Mouse (Mus musculus) cortical plate, adult 2 months (tissue): ENCODE data around the gene Cdc37l1.

Source experiments
- CTCF ChIP-seq: fragments of 200-500 bp; IDR thresholded peaks from 2 replicates; pipeline ENCODE4 v1.5.1; 2011; ENCODE audit warnings: mild to moderate bottlenecking, control low read depth, low read length; ENCODE audit not compliant: insufficient read depth; ENCODE audit errors: extremely low read depth
- POLR2A ChIP-seq: fragments of 200-500 bp; IDR thresholded peaks from 2 replicates; pipeline ENCODE4 v1.6.1; 2011; ENCODE audit warnings: mild to moderate bottlenecking, low read length, control low read depth; ENCODE audit not compliant: insufficient read depth; ENCODE audit errors: extremely low read depth

DNA sequence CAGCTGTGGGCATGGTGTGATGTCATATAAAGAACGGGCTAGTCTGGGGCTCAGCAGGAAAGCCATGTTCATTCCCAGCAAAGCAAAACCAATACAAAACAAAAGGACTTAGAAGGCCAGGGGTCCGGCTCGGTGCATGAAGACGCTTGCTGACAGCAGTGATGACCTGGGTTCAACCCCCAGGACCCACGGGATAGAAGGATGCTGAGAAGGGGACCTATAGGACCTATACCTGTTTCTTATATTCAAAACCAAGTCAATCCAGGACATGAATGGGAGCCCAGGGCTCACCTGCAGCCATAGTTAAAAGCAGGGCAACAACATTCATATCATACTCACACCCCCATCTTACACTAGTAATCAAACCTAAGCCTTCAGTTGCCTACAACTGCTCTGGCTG, 72.9 kb downstream of the Cdc37l1 start:
- TF ChIP-seq CTCF = no peak
- TF ChIP-seq POLR2A = no peak
